Mouse (Mus musculus): Measurements from ENCODE around the gene 4930470P17Rik. TPM values are rescaled to one million over a fixed set of nuclear protein-coding genes. Genes with fewer than 3 reads are reported as not detected.

4930470P17Rik gene
- total RNA-seq, 2 experiments from 2014 or later = not detected

GRCm38 (mm10) chr2:170530256-170530655 lies 71.6 kb downstream of the 4930470P17Rik start:
- DNase-seq (ENCODE audit: low spot score in 2 of 2) = no peak
- intact Hi-C loops (cut with DNase I) = no loop called here

- no peak for DNase-seq (ENCODE audit: low spot score in 2 of 2)
- intact Hi-C loops (cut with DNase I) = no loop called here
Observed at GRCm38 (mm10) chr2:170529766-170530165, 72.1 kb downstream of the 4930470P17Rik start.

Other genes starting within 250 kb of the 4930470P17Rik start
- 10 to 100 TPM; 45.7 to 52.5 TPM for gene Bcas1, start 174.2 kb downstream of the 4930470P17Rik start, total RNA-seq (2021)
- 10 to 100 TPM; 29.4 to 31.0 TPM for gene Pfdn4, start 105.6 kb downstream of the 4930470P17Rik start, total RNA-seq (2021)
- not detected for gene Cyp24a1, start 104.9 kb downstream of the 4930470P17Rik start, total RNA-seq (2021)
- gene Dok5, start 129.8 kb upstream of the 4930470P17Rik start, total RNA-seq (2021) = 10 to 100 TPM; 35.9 to 38.6 TPM